Mouse (Mus musculus): ENCODE data around the gene Gm19426. TPM values are rescaled to one million over a fixed set of nuclear protein-coding genes. Genes with fewer than 3 reads are reported as not detected.

Gene Gm19426
- polyA plus RNA-seq, 1 experiment from 2014 or later, result 7.3 TPM

- H3K9ac ChIP-seq, result no peak overlapping the region
- peak overlapping the region; percentile 57; the same call in 1 of the 2 replicates for H3K4me2 ChIP-seq
- 81% methylated on average over 5 of the region's 5 CpGs for WGBS
- 0 out of 2 replicates have a peak, but pooled peaks cover 5% of the 10 kb centered on the region for H3K36me3 ChIP-seq
- H3K4me3 ChIP-seq, result no peak overlapping the region
- H3K27me3 ChIP-seq, result no peaks in the 10 kb centered on the region
- no peak for ATAC-seq (ENCODE audit: borderline replicate concordance, extremely low read depth, low FRiP score, low TSS enrichment)
- no peaks in the 10 kb centered on the region for H3K9me3 ChIP-seq
- H3K4me1 ChIP-seq, result peaks cover 14% of the 10 kb centered on the region
- no peak overlapping the region for H3K27ac ChIP-seq
Measured at GRCm38 (mm10) chr2:84773195-84773594, 29.7 kb upstream of the Gm19426 start.

GRCm38 (mm10) chr2:84772454-84772853 lies 29.0 kb upstream of the Gm19426 start:
- WGBS, result 84% methylated on average over 4 of the region's 4 CpGs
- no peak for ATAC-seq (ENCODE audit: borderline replicate concordance, extremely low read depth, low FRiP score, low TSS enrichment)

GRCm38 (mm10) chr2:84770501-84770900 lies 27.0 kb upstream of the Gm19426 start:
- H3K4me1 ChIP-seq, result peaks cover 12% of the 10 kb centered on the region
- no peaks in the 10 kb centered on the region for H3K27me3 ChIP-seq
- H3K4me3 ChIP-seq, result no peak overlapping the region
- no peak for ATAC-seq (ENCODE audit: borderline replicate concordance, extremely low read depth, low FRiP score, low TSS enrichment)
- no peak overlapping the region for H3K4me2 ChIP-seq
- 0 out of 2 replicates have a peak, but pooled peaks cover 5% of the 10 kb centered on the region for H3K36me3 ChIP-seq
- no peaks in the 10 kb centered on the region for H3K9me3 ChIP-seq
- H3K27ac ChIP-seq, result no peak overlapping the region
- WGBS, result 76% methylated on average over 6 of the region's 6 CpGs
- no peak overlapping the region for H3K9ac ChIP-seq

More at GRCm38 (mm10) chr2:84772454-84772853, 29.0 kb upstream of the Gm19426 start:
- Histone ChIP-seq H3K4me1 (peaks cover 14% of the 10 kb centered on the region), H3K27ac (no peak overlapping the region), H3K9ac (no peak overlapping the region), H3K4me3 (no peak overlapping the region), H3K4me2 (no peak overlapping the region), H3K27me3 (no peaks in the 10 kb centered on the region), H3K9me3 (no peaks in the 10 kb centered on the region), H3K36me3 (0 out of 2 replicates have a peak, but pooled peaks cover 5% of the 10 kb centered on the region)

GRCm38 (mm10) chr2:84762818-84763217 lies 19.4 kb upstream of the Gm19426 start:
- H3K36me3 ChIP-seq, result no peaks in the 10 kb centered on the region
- 6% methylated on average over 1 of the region's 1 CpGs for whole genome bisulfite sequencing

GRCm38 (mm10) chr2:84762295-84762694 lies 18.8 kb upstream of the Gm19426 start:
- Histone ChIP-seq H3K27ac (no peak overlapping the region), H3K4me3 (no peak overlapping the region), H3K9me3 (no peaks in the 10 kb centered on the region), H3K27me3 (no peaks in the 10 kb centered on the region), H3K9ac (no peak overlapping the region), H3K4me2 (no peak overlapping the region), H3K36me3 (no peaks in the 10 kb centered on the region), H3K4me1 (no peaks in the 10 kb centered on the region)
- 54% methylated on average over 4 of the region's 4 CpGs for WGBS
- ATAC-seq (ENCODE audit: borderline replicate concordance, extremely low read depth, low FRiP score, low TSS enrichment), result no peak

More at GRCm38 (mm10) chr2:84762818-84763217, 19.4 kb upstream of the Gm19426 start:
- ATAC-seq (ENCODE audit: borderline replicate concordance, extremely low read depth, low FRiP score, low TSS enrichment), result no peak
- no peaks in the 10 kb centered on the region for H3K9me3 ChIP-seq
- H3K4me2 ChIP-seq, result no peak overlapping the region
- H3K27ac ChIP-seq, result no peak overlapping the region
- no peaks in the 10 kb centered on the region for H3K4me1 ChIP-seq
- no peaks in the 10 kb centered on the region for H3K27me3 ChIP-seq
- H3K4me3 ChIP-seq, result no peak overlapping the region
- H3K9ac ChIP-seq, result no peak overlapping the region

- Histone ChIP-seq H3K9me3 (no peaks in the 10 kb centered on the region), H3K4me2 (no peak overlapping the region), H3K36me3 (no peaks in the 10 kb centered on the region), H3K27ac (no peak overlapping the region), H3K27me3 (no peaks in the 10 kb centered on the region), H3K9ac (no peak overlapping the region), H3K4me1 (no peaks in the 10 kb centered on the region), H3K4me3 (no peak overlapping the region)
- WGBS, result 73% methylated on average over 1 of the region's 1 CpGs
- ATAC-seq (ENCODE audit: borderline replicate concordance, extremely low read depth, low FRiP score, low TSS enrichment), result no peak
Measured at GRCm38 (mm10) chr2:84761840-84762239, 18.4 kb upstream of the Gm19426 start.

- no peak for ATAC-seq (ENCODE audit: borderline replicate concordance, extremely low read depth, low FRiP score, low TSS enrichment)
- WGBS, result 68% methylated on average over 3 of the region's 3 CpGs
- no peaks in the 10 kb centered on the region for H3K27me3 ChIP-seq
- no peak overlapping the region for H3K9ac ChIP-seq
- no peaks in the 10 kb centered on the region for H3K36me3 ChIP-seq
- H3K4me2 ChIP-seq, result no peak overlapping the region
- no peak overlapping the region for H3K4me3 ChIP-seq
- H3K4me1 ChIP-seq, result no peaks in the 10 kb centered on the region
- no peak overlapping the region for H3K27ac ChIP-seq
- H3K9me3 ChIP-seq, result no peaks in the 10 kb centered on the region
Measured at GRCm38 (mm10) chr2:84761309-84761708, 17.9 kb upstream of the Gm19426 start.

- H3K36me3 ChIP-seq, result no peaks in the 10 kb centered on the region
- H3K9ac ChIP-seq, result no peak overlapping the region
- no peaks in the 10 kb centered on the region for H3K4me1 ChIP-seq
- WGBS, result 63% methylated on average over 8 of the region's 8 CpGs
- no peak overlapping the region for H3K4me3 ChIP-seq
- H3K9me3 ChIP-seq, result no peaks in the 10 kb centered on the region
- H3K27me3 ChIP-seq, result no peaks in the 10 kb centered on the region
- no peak overlapping the region for H3K27ac ChIP-seq
- ATAC-seq (ENCODE audit: borderline replicate concordance, extremely low read depth, low FRiP score, low TSS enrichment), result no peak
- H3K4me2 ChIP-seq, result no peak overlapping the region
Measured at GRCm38 (mm10) chr2:84760777-84761176, 17.3 kb upstream of the Gm19426 start.

- no peaks in the 10 kb centered on the region for H3K27me3 ChIP-seq
- H3K4me2 ChIP-seq, result no peak overlapping the region
- no peak overlapping the region for H3K9ac ChIP-seq
- no peaks in the 10 kb centered on the region for H3K36me3 ChIP-seq
- peak; percentile 57; the same call in 1 of the 2 replicates for ATAC-seq (ENCODE audit: borderline replicate concordance, extremely low read depth, low FRiP score, low TSS enrichment)
- 1% methylated on average over 2 of the region's 2 CpGs for WGBS
- H3K27ac ChIP-seq, result no peak overlapping the region
- no peaks in the 10 kb centered on the region for H3K4me1 ChIP-seq
- H3K9me3 ChIP-seq, result no peaks in the 10 kb centered on the region
- no peak overlapping the region for H3K4me3 ChIP-seq
Measured at GRCm38 (mm10) chr2:84758542-84759127, 15.2 kb upstream of the Gm19426 start.

GRCm38 (mm10) chr2:84757026-84757682 lies 13.7 kb upstream of the Gm19426 start:
- H3K9ac ChIP-seq, result no peak overlapping the region
- H3K4me3 ChIP-seq, result no peak overlapping the region
- H3K4me2 ChIP-seq, result no peak overlapping the region
- H3K9me3 ChIP-seq, result no peaks in the 10 kb centered on the region
- H3K27me3 ChIP-seq, result no peaks in the 10 kb centered on the region
- 49% methylated on average over 7 of the region's 7 CpGs for WGBS
- H3K36me3 ChIP-seq, result no peaks in the 10 kb centered on the region
- H3K27ac ChIP-seq, result no peak overlapping the region
- ATAC-seq (ENCODE audit: borderline replicate concordance, extremely low read depth, low FRiP score, low TSS enrichment), result no peak
- H3K4me1 ChIP-seq, result no peaks in the 10 kb centered on the region

- no peaks in the 10 kb centered on the region for H3K27me3 ChIP-seq
- H3K27ac ChIP-seq, result no peak overlapping the region
- H3K9me3 ChIP-seq, result no peaks in the 10 kb centered on the region
- ATAC-seq (ENCODE audit: borderline replicate concordance, extremely low read depth, low FRiP score, low TSS enrichment), result no peak
- no peak overlapping the region for H3K4me3 ChIP-seq
- 76% methylated on average over 5 of the region's 5 CpGs for whole genome bisulfite sequencing
- no peaks in the 10 kb centered on the region for H3K4me1 ChIP-seq
- no peaks in the 10 kb centered on the region for H3K36me3 ChIP-seq
- H3K4me2 ChIP-seq, result no peak overlapping the region
- H3K9ac ChIP-seq, result no peak overlapping the region
Measured at GRCm38 (mm10) chr2:84756245-84756644, 12.8 kb upstream of the Gm19426 start.

GRCm38 (mm10) chr2:84750115-84750514 lies 6.7 kb upstream of the Gm19426 start:
- Histone ChIP-seq H3K4me3 (no peak overlapping the region), H3K36me3 (no peaks in the 10 kb centered on the region), H3K27ac (no peak overlapping the region), H3K9me3 (no peaks in the 10 kb centered on the region), H3K9ac (no peak overlapping the region), H3K4me2 (no peak overlapping the region), H3K4me1 (0 out of 2 replicates have a peak, but pooled peaks cover 3% of the 10 kb centered on the region), H3K27me3 (no peaks in the 10 kb centered on the region)
- WGBS, result 54% methylated on average over 6 of the region's 6 CpGs
- ATAC-seq (ENCODE audit: borderline replicate concordance, extremely low read depth, low FRiP score, low TSS enrichment), result peak; percentile 76

Measured in lung, embryonic 15.5 days (tissue).